Mouse (Mus musculus): ENCODE results near the gene Osbpl8.

DNA sequence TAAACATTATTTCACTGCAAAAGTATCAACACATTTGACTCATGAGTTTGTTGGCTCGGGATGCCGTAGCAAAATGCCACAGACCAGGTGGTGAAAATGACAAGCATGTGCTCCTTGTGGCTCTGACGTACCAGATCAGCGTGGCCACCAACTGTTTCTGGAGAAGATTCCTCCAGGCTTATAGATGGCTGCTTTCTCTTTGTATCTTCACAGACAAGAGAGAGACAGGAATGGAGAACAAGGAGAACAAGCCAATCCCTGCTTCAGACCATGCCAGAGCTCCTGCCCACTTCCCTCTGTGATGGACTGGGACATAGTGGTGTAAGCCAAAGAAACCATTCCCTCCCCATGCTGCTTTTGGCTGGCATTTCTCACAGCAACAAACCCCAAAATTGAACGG lies 179.0 kb downstream of the Osbpl8 start:
- TF ChIP-seq POLR2A (IDR thresholded peaks at IDR 0.05; ENCODE audit: borderline replicate concordance, low read depth, low read length), result no peak
- no peak for TF ChIP-seq CTCF (IDR thresholded peaks at IDR 0.05; ENCODE audit: low read depth, low read length)
